Mouse (Mus musculus) cerebellum, adult 2 months (tissue): Measurements from ENCODE around the gene Hyal2.

Experiments used
- CTCF ChIP-seq: fragments of 200-500 bp; IDR thresholded peaks from 2 replicates; pipeline ENCODE4 v1.5.1; 2011; ENCODE audit warnings: low read depth, mild to moderate bottlenecking, control low read depth, low read length, moderate library complexity, borderline replicate concordance; ENCODE audit not compliant: insufficient read depth
- POLR2A ChIP-seq: fragments of 200-500 bp; IDR thresholded peaks from 2 replicates; pipeline ENCODE4 v1.6.1; 2011; ENCODE audit warnings: low read length, control low read depth, borderline replicate concordance; ENCODE audit not compliant: insufficient read depth

DNA sequence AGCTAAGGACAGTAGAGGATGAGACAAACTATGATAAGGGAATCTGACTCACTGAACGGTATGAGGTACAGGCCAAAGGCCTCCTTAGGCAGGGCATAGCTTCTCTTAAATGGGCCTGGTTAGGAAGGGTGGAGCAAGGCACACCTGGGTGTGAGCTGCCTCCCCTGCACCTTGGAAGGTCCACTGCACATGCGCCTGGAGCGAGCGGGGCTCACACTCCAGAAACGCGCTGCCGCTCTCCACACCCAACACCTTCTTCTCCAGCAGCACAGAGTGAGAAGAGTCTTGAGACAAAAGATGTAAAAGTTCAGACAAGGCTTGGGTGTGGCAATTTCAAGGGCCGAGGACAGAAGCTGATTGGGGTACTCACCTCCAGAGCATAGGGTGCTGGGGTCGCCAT lies 31.7 kb downstream of the Hyal2 start:
- TF ChIP-seq CTCF (no peak), POLR2A (no peak)
